In genomic region chr9:87326374-87327295, GRCm38 (mm10) we compare ENCODE assay signal across 14 mouse cellular contexts.
DNase-seq lines count a peak whose midpoint lies in the region; ATAC-seq and TF ChIP-seq lines count a peak whose summit lies in the region.
"Had no signal": no experiment of that assay in that cellular context is flagged by ENCODE, and none has a peak within 500 bp of the region (broad histone marks: within the 10 kb centered on the region; RNA-seq: fewer than 3 reads in every experiment).

No protein-coding gene starts in this region.

- no peak overlapping the region for H3K4me2 ChIP-seq in forebrain, postnatal 0 days (ENCODE audit: low read depth)
- no peak overlapping the region for H3K4me2 ChIP-seq in lung, embryonic 14.5 days
- H3K4me2 ChIP-seq: midbrain, embryonic 12.5 days had no signal

- DNase-seq in forebrain, postnatal 0 days, result no peak
- DNase-seq in forebrain, embryonic 10.5 days (ENCODE audit: extremely low spot score, low spot score), result no peak
- DNase-seq in lung, embryonic 14.5 days, result peak; percentile 15
- DNase-seq in lung, postnatal 4 days, result no peak
- peak; percentile 11 for DNase-seq in brain, embryonic 14.5 days (ENCODE audit: low read depth)
- peak; percentile 16 for DNase-seq in retina, embryonic 14.5 days (ENCODE audit: low spot score)
- DNase-seq in cerebellum, adult 11 months, result no peak
- DNase-seq in left cerebral cortex, postnatal 10 days (ENCODE audit: extremely low spot score in 1 of 2, low spot score in 2 of 2), result no peak
- DNase-seq: cerebellum, postnatal 36 days; gastrocnemius, postnatal 36 days; kidney, postnatal 25 days; lung, adult 2 months; thymus, adult 2 months had no signal

- H3K9me3 ChIP-seq in forebrain, postnatal 0 days (ENCODE audit: low read length), result no peaks in the 10 kb centered on the region
- H3K9me3 ChIP-seq in forebrain, embryonic 10.5 days, result no peaks in the 10 kb centered on the region
- no peaks in the 10 kb centered on the region for H3K9me3 ChIP-seq in lung, embryonic 14.5 days (ENCODE audit: low read depth, low read length)
- H3K9me3 ChIP-seq: midbrain, embryonic 12.5 days had no signal

- H3K36me3 ChIP-seq in forebrain, postnatal 0 days (ENCODE audit: insufficient read depth), result no peaks in the 10 kb centered on the region
- no peaks in the 10 kb centered on the region for H3K36me3 ChIP-seq in forebrain, embryonic 10.5 days (replicated peaks)
- no peaks in the 10 kb centered on the region for H3K36me3 ChIP-seq in lung, embryonic 14.5 days (ENCODE audit: insufficient read depth)
- H3K36me3 ChIP-seq: midbrain, embryonic 12.5 days had no signal

- H3K4me3 ChIP-seq in forebrain, postnatal 0 days (ENCODE audit: low read depth, low read length), result no peak overlapping the region
- H3K4me3 ChIP-seq in forebrain, embryonic 10.5 days, result no peak overlapping the region
- H3K4me3 ChIP-seq in lung, embryonic 14.5 days (ENCODE audit: low read depth, low read length), result no peak overlapping the region
- H3K4me3 ChIP-seq: midbrain, embryonic 12.5 days had no signal

- no peak for TF ChIP-seq POLR2A in brain, embryonic 14.5 days (IDR thresholded peaks at IDR 0.05; ENCODE audit: borderline replicate concordance, extremely low read depth, insufficient read depth, insufficient read length, poor library complexity, severe bottlenecking)

- 60% methylated on average over 6 of the region's 6 CpGs for WGBS in forebrain, postnatal 0 days
- WGBS in forebrain, embryonic 10.5 days, result 69% methylated on average over 6 of the region's 6 CpGs
- 29% methylated on average over 6 of the region's 6 CpGs for WGBS in lung, embryonic 14.5 days

- H3K9ac ChIP-seq in forebrain, postnatal 0 days, result no peak overlapping the region
- no peak overlapping the region for H3K9ac ChIP-seq in lung, embryonic 14.5 days
- H3K9ac ChIP-seq: midbrain, embryonic 12.5 days had no signal

- intact Hi-C loops in left cerebral cortex, postnatal 10 days (cut with DNase I), result no loop called here

- peak; percentile 33 for TF ChIP-seq CTCF in forebrain, postnatal 0 days (IDR thresholded peaks at IDR 0.05; ENCODE audit: low read depth)
- TF ChIP-seq CTCF in lung, embryonic 14.5 days (IDR thresholded peaks at IDR 0.05; ENCODE audit: low read depth), result peak; percentile 45
- peak; percentile 37; the same call in 1 of the 2 replicates for TF ChIP-seq CTCF in brain, embryonic 14.5 days (IDR thresholded peaks at IDR 0.05; ENCODE audit: borderline replicate concordance, extremely low read depth, insufficient read depth, insufficient read length)

- no peak overlapping the region for H3K27ac ChIP-seq in forebrain, postnatal 0 days (ENCODE audit: low read depth, low read length)
- no peak overlapping the region for H3K27ac ChIP-seq in forebrain, embryonic 10.5 days
- H3K27ac ChIP-seq in lung, embryonic 14.5 days (ENCODE audit: low read depth), result no peak overlapping the region
- H3K27ac ChIP-seq: midbrain, embryonic 12.5 days had no signal

- H3K4me1 ChIP-seq in forebrain, postnatal 0 days (ENCODE audit: insufficient read depth), result no peaks in the 10 kb centered on the region
- no peaks in the 10 kb centered on the region for H3K4me1 ChIP-seq in forebrain, embryonic 10.5 days
- no peaks in the 10 kb centered on the region for H3K4me1 ChIP-seq in lung, embryonic 14.5 days (ENCODE audit: insufficient read depth)
- H3K4me1 ChIP-seq: midbrain, embryonic 12.5 days had no signal

- ATAC-seq in forebrain, postnatal 0 days, result no peak
- ATAC-seq in lung, embryonic 14.5 days (ENCODE audit: insufficient read depth), result no peak

- H3K27me3 ChIP-seq in forebrain, postnatal 0 days (ENCODE audit: insufficient read depth, low read length), result no peaks in the 10 kb centered on the region
- H3K27me3 ChIP-seq in forebrain, embryonic 10.5 days (ENCODE audit: poor library complexity, severe bottlenecking), result no peaks in the 10 kb centered on the region
- no peaks in the 10 kb centered on the region for H3K27me3 ChIP-seq in lung, embryonic 14.5 days (ENCODE audit: insufficient read depth, low read length)
- H3K27me3 ChIP-seq: midbrain, embryonic 12.5 days had no signal

Comparison
In these comparisons a context has a peak if more than half of its experiments do, and no peak if none do; other contexts are left out.
1. DNase-seq: peak in lung, embryonic 14.5 days (single experiment), brain, embryonic 14.5 days (single experiment) and retina, embryonic 14.5 days (single experiment); none in forebrain, postnatal 0 days (single experiment), forebrain, embryonic 10.5 days (single experiment), lung, postnatal 4 days (0 of 2), cerebellum, adult 11 months (single experiment) and left cerebral cortex, postnatal 10 days (0 of 2).
2. Peak in every context shown above with its lines, with median percentiles within 50 percentile points of each other: CTCF ChIP-seq.